Mouse (Mus musculus) spleen, embryonic (tissue): Measurements from ENCODE around the gene Msrb3.

Experiments
- CTCF ChIA-PET: fragments of 350-600 bp; sonication (Branson Sonifier 250); formaldehyde crosslinking; loops from one replicate; lab custom pipeline; 2022; lab: Charles Lee

The Msrb3 gene

DNA sequence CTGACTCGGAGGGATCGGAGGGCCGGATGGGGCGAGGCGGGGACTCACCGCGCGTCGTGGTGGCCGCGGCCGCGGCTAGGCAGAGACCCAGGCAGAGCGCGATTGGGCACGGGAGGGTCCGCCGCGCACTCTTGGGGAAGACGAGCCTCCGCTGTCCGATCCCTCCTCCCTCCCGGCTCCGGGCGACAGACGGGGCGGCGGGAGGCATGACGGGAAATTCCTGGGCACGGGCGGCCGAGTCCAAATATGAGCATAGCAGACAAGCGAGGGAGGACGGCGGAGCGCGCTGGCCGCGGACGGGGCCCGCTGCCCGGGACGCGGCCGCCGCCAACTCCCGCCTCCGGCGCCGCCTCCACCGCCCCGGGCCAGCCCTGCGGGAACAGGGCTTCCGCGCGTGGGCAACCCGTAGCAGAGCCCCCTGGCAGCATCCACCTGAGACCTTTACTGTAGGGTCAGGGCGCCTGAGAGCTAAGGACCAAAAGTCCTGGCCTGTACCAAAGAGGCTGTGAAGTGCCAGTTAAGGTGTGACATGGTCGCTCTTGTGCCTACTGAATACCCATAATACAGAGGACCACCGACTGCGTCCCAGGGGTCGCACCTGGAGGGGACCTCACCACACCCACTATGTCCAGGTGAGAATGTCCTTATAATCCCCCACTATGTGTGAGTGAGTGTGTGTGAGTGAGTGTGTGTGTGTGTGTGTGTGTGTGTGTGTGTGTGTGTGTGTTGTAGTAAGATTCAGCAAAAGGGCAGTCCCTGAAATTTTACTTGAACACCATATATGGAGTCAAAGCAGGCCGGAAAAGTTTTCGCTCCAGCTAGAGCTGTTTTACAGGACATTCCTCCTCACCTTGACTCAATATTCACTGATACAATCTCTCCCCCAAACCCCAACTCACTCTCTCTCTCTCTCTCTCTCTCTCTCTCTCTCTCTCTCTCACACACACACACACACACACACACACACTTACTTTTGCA lies at the start of gene Msrb3:
TSS of gene Msrb3 (minus strand) at position 317 of the 978 bp plus-strand sequence.
- CTCF ChIA-PET: no interaction called here

DNA sequence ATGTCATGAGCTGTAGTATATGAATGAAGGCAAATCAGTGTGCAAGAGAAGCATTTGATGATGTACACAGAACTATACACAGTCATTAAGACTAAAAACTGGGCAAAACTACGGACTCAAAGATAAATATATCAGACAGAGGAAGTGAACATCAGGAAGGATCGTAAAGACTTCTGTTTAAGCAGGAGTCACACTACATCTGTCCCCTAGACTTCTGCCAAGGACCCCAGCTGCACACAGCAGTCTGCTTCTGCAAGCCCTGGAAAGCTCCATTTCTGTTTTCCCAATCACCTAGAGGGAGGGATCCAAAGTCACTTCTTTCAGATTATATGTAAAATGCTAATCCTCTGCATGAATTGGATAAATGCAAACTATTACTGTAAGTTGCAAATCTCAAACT lies 49.6 kb upstream of the Msrb3 start:
- CTCF ChIA-PET: no interaction called here

DNA sequence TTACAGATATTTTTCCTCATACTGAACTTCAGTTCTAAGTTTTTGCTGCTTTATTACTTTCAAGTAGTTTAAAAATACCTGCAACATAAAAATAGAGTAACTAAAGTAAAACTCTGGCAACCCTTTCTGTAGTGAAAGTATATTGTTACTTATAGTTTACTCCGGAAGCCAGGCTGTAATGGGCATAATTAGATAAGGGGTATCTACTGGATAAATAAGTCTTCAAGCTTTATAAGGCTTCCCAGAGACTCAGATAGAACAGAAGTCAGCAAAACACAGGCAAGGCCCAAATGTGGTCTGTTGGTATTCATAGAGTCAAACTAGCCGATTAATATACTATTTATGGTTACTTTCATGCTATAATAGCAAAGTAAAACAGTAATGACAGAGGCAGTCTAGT lies 48.9 kb upstream of the Msrb3 start:
- CTCF ChIA-PET: no interaction called here

DNA sequence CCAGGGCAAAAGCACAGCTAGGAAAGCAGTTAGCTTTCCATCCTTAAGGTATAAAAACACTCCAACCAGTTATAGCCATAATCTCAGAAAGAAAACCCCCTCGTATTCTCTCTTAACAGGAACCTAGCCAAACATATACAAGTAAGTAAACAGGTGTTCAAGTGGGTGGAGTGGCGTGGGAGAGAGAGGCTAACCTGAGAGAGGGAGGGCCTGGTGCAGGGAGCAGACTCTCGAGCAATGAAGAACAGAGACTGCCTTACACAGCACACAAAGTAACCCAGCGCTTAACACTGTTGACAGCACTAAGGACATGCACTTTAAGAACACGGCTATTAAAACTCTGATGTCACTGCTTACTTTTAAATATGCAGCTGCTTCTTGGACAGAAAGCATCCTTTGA lies 47.9 kb upstream of the Msrb3 start:
- CTCF ChIA-PET: interaction anchor here (1.6 kb wide), 1 partner anchor 66 kb away, joined by 4 read pairs; no protein-coding TSS in a partner anchor

GRCm38 (mm10) chr10:120938904-120939208 lies 40.0 kb upstream of the Msrb3 start:
- CTCF ChIA-PET: no interaction called here

DNA sequence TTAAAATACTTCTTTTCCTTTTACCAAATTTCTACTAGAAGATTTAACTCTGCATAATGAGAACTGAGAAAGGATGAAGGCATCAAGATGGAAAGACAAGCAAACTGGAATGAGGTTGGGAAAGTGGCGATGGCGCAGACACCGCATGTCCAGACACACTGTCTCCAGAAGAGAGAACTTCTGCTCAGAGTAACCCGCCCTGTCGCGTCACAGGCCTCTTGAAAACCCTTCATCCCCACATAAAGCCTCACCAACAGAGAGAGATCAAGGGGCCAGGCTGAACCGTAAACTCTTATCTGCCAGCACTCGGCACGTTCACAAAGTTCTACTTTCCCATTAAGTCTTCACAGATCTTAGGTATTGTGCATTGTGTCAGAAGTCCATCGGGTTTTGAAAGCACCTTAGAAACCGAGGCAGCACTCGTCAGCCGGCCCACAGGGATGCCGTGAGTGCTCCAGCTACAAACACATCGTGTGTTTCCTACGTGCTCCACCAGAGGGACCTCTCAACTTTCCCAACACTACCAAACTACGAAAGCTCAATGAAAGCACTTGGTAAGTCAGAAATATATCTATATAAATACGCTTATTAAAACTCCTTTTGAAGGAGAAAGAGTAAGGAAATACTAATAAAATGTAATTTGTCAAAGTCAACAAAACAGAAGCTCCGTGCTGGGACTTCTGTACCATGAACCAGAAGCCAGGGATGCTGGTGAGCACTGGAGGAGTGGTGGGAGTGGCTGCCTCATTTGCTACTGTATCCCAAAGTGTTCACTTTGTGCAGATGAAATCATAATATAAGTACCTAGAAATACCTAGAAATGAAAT lies 39.4 kb upstream of the Msrb3 start:
- CTCF ChIA-PET: interaction anchor here (0.5 to 1.2 kb wide), 2 partner anchors 31 to 95 kb away, joined by 3 read pairs; partner anchors contain the start of gene Wif1

- CTCF ChIA-PET: no interaction called here
These were observed 30.6 kb upstream of the Msrb3 start for GRCm38 (mm10) chr10:120929536-120929935.

GRCm38 (mm10) chr10:120928183-120928582 lies 29.3 kb upstream of the Msrb3 start:
- CTCF ChIA-PET: no interaction called here

GRCm38 (mm10) chr10:120926156-120926555 lies 27.3 kb upstream of the Msrb3 start:
- CTCF ChIA-PET: no interaction called here

DNA sequence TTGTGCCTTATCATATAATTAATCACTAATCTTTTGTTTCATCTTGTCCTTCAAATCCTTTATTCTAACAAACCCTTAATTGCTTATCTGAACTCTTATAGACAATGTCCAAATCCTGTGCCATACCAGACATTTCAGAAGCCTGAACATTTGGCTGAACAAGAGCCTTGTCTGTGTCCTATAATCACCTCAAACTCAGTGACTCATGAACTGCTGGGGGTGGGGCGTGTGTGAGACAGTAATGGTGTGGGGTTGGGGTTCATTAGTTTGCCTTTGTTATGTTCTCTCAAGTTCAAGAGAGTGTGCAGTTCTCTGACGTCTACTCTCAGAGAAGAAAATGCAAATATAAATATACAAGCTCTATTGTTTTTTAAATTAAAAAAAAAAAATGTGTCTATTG lies 22.6 kb upstream of the Msrb3 start:
- CTCF ChIA-PET: no interaction called here

DNA sequence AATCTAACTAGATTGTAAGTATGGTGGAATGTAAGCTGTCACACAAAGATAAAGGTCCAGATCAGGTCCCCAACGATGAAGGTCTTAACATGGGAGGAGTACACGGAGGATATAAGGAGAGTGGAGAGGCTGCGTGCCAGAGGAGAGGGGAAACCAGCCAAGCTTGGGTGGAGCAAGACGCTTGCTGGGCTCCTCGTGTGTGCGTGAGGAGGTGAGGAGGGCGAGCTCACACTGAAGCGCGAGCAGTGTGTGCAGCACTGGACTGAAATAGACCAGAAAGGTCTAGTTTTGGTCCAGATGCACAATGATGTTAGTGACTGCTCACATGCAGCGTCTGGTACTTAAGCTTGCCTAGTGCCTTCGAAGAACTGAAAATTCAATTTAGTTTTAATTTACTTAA lies 21.7 kb upstream of the Msrb3 start:
- CTCF ChIA-PET: interaction anchor here (0.8 kb wide), 1 partner anchor 23 kb away, joined by 3 read pairs; no protein-coding TSS in a partner anchor

DNA sequence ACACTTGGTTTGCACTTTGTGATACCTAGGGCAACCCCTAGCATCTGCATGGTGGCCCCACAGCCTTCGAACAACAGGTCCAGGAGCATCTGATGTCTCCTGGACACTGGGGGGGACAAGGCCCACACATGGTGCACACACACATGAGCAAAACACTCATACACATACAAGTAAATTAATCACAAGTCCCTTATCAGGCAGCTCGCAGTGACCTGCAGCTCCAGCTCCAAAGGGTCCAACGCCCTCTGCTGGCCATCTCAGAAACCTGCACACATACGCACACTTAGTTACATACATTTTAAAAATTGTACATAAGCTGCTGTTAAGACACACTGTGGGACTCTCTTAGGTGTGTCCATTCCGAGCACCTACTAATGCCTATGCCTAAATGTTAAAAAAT lies 17.3 kb upstream of the Msrb3 start:
- CTCF ChIA-PET: interaction anchor here (0.6 kb wide), 2 partner anchors 687 to 852 kb away, joined by 4 to 9 read pairs; no protein-coding TSS in a partner anchor

DNA sequence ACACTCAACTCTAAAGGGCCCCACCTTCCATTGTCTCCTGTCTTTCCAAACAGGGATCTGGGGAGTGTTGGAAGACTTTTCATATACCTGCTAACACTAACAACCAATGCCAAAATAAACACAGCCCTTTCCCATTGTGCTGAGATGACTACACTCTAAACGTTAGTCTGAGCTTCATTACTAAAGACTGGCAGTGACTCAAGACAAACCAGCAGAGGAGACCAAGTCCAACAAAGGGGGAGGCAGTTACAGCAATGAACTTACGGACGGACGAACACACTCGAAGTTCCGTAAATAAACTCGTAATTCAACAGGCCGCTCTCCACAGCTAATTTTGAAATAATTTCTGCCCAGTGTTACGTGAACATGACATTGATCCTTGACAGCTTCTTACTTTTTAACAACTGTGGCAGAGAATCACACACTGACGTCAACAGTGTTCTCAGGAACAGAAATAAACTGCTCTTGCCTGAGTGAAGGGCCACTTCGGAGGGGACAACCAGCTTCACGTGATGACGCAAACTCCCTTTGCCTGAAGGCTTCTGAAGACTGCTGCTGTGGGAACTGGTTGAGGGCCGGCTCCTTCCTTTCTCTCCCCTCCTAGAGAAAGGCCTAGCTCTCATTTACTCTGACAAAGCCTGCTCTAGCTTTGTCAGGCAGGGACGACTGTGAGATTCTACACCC lies 16.2 kb upstream of the Msrb3 start:
- CTCF ChIA-PET: interaction anchor here (0.5 kb wide), 1 partner anchor 31 kb away, joined by 5 read pairs; no protein-coding TSS in a partner anchor

GRCm38 (mm10) chr10:120914286-120914685 lies 15.4 kb upstream of the Msrb3 start:
- CTCF ChIA-PET: interaction anchor here (0.6 kb wide), 1 partner anchor 38 kb away, joined by 4 read pairs; no protein-coding TSS in a partner anchor

- CTCF ChIA-PET: no interaction called here
These were observed 14.9 kb upstream of the Msrb3 start for GRCm38 (mm10) chr10:120913796-120914195.

GRCm38 (mm10) chr10:120911971-120912370 lies 13.1 kb upstream of the Msrb3 start:
- CTCF ChIA-PET: no interaction called here

- CTCF ChIA-PET: no interaction called here
These were observed 10.1 kb upstream of the Msrb3 start for GRCm38 (mm10) chr10:120908776-120909574.

DNA sequence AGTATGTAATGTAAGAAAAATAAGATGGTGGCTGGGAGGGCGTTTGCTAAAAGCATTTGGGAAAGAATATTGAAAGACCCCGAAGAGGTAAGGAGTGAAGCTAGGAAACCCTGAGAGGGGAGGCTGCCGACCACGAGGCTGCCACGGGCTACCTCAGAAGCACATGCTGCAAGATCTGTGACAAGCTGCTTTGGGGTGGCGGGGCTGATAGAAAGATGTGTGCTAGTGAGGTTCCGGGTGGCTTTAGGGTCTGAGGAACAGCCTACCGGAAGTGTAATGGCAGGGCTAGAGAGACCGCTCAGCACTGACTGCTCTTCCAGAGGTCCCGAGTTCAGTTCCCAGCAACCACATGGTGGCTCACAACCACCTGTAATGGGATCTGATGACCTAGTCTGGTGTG lies 5.8 kb upstream of the Msrb3 start:
- CTCF ChIA-PET: interaction anchor here (0.5 kb wide), 2 partner anchors 12 to 160 kb away, joined by 3 to 7 read pairs; no protein-coding TSS in a partner anchor

DNA sequence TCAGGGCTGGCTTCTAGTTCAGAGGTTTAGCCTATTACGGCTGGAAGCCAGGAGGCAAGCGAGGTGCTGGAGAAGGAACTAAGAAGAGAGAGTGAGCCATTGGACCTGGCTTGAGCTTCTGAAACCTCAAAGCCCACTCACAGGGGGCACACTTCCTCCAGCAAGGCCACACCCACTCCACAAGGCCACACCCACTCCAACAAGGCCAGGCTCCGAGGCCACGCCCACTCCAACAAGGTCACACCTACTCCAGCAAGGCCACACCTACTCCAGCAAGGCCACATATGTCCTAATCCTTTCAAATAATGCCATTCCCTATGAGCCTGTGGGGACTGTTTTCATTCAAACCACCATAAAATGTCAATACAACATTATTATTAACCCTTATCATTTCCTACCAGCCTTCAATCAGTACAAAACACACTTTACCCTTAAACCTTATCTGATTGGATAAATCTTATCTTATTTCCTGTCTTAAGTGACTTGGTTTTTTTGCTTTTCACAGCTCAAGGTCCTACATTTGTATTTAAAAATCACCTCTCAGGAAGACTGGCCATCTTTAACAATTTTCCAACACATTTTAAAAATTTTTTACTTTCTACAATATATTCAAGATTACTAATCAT lies 5.1 kb upstream of the Msrb3 start:
- CTCF ChIA-PET: interaction anchor here (0.5 to 0.6 kb wide), 2 partner anchors 12 to 563 kb away, joined by 3 to 8 read pairs; no protein-coding TSS in a partner anchor

- CTCF ChIA-PET: interaction anchor here (0.6 kb wide), 1 partner anchor 9 kb away, joined by 14 read pairs; no protein-coding TSS in a partner anchor
These were observed 2.8 kb upstream of the Msrb3 start for GRCm38 (mm10) chr10:120901746-120902145.
